Mouse (Mus musculus) embryonic fibroblast, embryonic 13.5 days (primary cell): ENCODE data around the gene Tspan14.
A peak's percentile ranks its signal among the peaks of the same experiment; 100 is the strongest.

Experiments
- CTCF ChIP-seq: IDR thresholded peaks from 2 replicates; pipeline ENCODE4 v1.5.1; 2011; ENCODE audit warnings: mild to moderate bottlenecking, control low read depth, low read length, moderate library complexity, borderline replicate concordance; ENCODE audit not compliant: insufficient read depth
- POLR2A ChIP-seq: IDR thresholded peaks from 2 replicates; pipeline ENCODE4 v1.6.1; 2011; ENCODE audit warnings: low read depth, mild to moderate bottlenecking, control low read depth, low read length, moderate library complexity

- TF ChIP-seq CTCF (peak; percentile 47; the same call in 1 of the 2 replicates), POLR2A (no peak)
Observed at GRCm38 (mm10) chr14:40979002-40979401, 12.4 kb upstream of the Tspan14 start.
